Mouse (Mus musculus): Measurements from ENCODE around the gene Crb3.

Gene Crb3

DNA sequence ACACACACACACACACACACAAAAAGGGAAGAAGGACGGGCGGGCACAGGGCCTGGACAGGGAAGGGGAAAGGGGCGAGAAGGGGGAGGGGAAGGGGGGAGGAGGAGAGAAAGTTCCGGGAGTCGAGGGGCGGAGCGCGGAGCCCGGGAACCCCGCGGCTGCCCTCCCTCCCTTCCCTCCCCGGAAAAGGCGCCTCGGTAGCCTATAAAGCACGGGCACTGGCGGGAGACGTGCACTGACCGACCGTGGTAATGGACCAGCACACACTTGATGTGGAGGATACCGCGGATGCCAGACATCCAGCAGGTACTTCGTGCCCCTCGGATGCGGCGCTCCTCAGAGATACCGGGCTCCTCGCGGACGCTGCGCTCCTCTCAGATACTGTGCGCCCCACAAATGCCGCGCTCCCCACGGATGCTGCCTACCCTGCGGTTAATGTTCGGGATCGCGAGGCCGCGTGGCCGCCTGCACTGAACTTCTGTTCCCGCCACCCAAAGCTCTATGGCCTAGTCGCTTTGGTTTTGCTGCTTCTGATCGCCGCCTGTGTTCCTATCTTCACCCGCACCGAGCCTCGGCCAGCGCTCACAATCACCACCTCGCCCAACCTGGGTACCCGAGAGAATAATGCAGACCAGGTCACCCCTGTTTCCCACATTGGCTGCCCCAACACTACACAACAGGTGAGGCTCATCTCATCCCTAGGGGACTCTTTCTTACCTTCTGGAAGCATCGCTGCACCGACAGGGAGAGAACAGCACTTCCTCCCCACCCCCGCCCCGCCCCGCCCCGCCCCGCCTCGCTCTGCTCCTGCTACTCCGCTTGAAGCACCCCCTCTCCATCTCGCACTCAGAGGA lies 46.5 kb downstream of the Crb3 start, which contains the start of gene Tnfsf9:
Gene Tnfsf9 (plus strand): TSS at position 145 of the 854 bp plus-strand sequence.
- in situ Hi-C loops (cut with MboI, MseI), result no loop called here

DNA sequence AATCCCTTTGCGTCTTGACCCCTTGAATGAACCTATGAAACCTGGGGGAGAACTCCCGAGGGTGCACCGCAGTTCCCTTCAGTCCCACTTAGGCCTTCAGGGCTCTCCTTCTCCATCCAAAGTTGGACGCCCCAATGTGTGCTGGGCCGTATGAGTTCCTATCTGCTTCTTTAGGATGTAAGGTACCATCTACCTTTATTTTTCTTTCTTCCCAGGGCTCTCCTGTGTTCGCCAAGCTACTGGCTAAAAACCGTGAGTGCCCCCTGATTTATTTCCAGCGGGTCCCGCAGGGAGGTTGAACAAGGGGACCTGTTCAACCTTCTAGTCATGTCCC lies 47.1 kb downstream of the Crb3 start:
- in situ Hi-C loops (cut with MboI, MseI), result no loop called here

DNA sequence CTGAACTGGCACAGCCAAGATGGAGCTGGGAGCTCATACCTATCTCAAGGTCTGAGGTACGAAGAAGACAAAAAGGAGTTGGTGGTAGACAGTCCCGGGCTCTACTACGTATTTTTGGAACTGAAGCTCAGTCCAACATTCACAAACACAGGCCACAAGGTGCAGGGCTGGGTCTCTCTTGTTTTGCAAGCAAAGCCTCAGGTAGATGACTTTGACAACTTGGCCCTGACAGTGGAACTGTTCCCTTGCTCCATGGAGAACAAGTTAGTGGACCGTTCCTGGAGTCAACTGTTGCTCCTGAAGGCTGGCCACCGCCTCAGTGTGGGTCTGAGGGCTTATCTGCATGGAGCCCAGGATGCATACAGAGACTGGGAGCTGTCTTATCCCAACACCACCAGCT lies 48.2 kb downstream of the Crb3 start:
- in situ Hi-C loops (cut with MboI, MseI), result no loop called here

DNA sequence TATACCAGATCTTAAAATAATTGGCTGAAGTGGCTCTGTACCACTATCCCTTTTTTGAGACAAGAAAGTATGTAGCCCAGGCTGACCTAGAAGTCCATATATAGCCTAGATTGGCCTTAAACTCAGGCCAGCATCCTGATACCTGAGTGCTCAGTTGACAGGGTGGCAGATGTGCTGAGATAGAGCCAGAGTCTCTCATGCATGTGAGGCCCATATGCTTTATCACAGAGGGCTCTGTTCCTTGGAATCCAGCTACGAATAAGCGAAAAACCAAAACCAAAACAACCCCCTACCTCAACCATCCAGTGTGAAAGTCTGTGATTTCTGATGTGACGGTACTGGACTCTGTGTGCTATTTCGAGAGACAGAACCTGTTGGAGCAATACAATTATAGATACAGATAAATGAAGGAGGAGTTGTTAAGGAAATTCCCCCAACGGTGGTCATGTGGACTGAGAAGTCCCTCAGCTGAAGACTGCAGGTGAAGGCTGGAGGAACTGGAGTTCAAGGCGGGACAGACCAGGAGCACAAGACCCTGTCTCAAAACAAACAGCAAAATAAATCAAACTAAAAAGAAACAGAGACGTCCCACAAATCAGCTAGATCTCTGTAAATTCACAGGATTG lies 49.2 kb downstream of the Crb3 start:
- in situ Hi-C loops (cut with MboI, MseI), result no loop called here

DNA sequence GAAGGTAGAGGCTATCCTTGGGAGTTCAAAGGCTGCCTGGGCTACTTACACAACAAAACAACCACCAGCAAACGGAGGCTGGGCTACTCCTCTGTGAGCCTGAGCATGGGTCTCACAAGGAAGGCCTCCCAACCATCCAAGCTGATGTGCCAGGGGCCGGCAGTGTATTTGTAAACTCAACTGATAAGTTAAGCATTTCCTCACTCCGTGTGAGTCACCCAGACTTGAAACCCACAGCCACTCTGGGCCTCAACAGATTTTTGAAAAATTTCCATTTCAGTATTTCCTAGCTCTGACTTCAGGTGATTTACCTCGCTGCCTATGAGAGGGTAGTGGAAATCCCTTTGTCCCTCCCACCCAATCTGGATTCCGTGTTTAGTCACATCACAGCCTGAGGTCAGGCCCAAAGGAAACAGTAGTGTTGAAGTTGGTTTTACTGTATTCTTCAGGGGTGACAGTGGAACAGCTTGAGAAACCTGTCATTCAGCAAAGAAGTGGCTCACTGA lies 49.8 kb downstream of the Crb3 start:
- in situ Hi-C loops (cut with MboI, MseI), result no loop called here

DNA sequence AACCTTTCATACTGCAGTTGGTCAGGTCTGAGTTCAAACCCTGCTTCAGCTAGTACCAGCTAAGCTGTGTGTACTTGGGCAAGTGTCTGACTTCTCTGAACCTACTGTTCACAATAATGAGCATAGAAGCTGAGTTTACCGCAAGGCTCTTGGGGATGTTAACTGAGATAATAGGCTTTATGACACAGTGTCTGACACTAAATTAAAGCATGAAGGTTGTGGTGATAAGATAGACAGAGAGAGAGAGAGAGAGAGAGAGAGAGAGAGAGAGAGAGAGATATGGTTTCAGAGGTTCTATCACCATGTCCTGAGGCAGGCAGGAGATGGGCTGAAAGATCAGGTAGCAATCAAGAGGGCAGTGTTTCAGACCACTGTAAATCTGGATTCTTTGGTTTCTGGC lies 51.1 kb downstream of the Crb3 start:
- in situ Hi-C loops (cut with MboI, MseI), result no loop called here

DNA sequence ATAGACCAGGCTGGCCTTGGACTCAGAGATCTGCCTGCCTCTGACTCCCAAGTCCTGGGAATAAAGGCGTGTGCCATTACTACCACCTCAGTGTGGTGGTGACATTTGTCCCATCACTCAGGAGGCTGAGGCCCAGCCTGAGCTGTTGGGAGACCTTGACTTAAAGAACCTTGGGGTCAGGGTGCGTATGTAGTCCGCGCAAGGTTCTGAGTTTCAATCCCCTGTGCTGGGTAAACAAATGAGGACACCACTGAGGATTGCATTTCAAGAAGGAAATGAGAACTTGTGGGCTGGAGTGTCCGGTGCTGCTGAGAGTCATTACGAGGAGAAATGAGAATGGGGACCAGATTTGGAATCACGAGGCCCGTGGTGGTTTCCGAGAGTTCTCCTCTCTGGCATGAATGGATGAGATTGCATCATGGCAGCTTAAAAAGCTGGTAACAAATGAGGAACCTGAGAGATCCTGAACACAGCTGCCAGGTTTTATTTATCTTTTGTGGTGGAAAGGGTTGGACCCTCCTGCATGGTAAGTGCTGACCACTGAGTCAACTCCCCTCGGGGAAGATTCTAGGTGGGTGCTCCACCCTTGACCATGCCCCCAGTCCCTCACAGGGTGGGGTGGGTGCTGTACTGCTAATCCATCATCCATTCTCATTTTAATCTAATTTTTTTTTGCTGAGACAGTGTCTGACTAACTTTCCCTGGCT lies 54.0 kb downstream of the Crb3 start:
- in situ Hi-C loops (cut with MboI, MseI), result no loop called here

Measured in T-helper 17 cell (primary cell).